Mouse (Mus musculus): ENCODE results near the gene Lpin3.

Gene Lpin3

GRCm38 (mm10) chr2:160860363-160860762 is 20.1 kb upstream of the Lpin3 start:
- Histone ChIP-seq H3K4me1 (replicated peaks; ENCODE audit: low read depth, low read length) (no peaks in the 10 kb centered on the region), H3K27me3 (ENCODE audit: insufficient read depth, low read length) (no peaks in the 10 kb centered on the region; the same call in 1 of the 2 replicates), H3K9me3 (ENCODE audit: low read length) (peaks cover 4% of the 10 kb centered on the region; the same call in 1 of the 2 replicates), H3K36me3 (ENCODE audit: insufficient read depth, low read length) (no peaks in the 10 kb centered on the region), H3K4me3 (replicated peaks; ENCODE audit: low read length) (no peak overlapping the region)
- TF ChIP-seq POU5F1 (IDR thresholded peaks at IDR 0.05; ENCODE audit: borderline replicate concordance, low read length): no peak
- no peak for TF ChIP-seq NANOG (IDR thresholded peaks at IDR 0.05; ENCODE audit: borderline replicate concordance, low read length)
- TF ChIP-seq CTCF (conservative IDR thresholded peaks at IDR 0.05; ENCODE audit: low read length): no peak

GRCm38 (mm10) chr2:160864112-160864511 is 16.4 kb upstream of the Lpin3 start:
- no peak for TF ChIP-seq POU5F1 (IDR thresholded peaks at IDR 0.05; ENCODE audit: borderline replicate concordance, low read length)
- no peak for TF ChIP-seq NANOG (IDR thresholded peaks at IDR 0.05; ENCODE audit: borderline replicate concordance, low read length)
- no peak for TF ChIP-seq CTCF (conservative IDR thresholded peaks at IDR 0.05; ENCODE audit: low read length)
- peaks cover 7% of the 10 kb centered on the region; the same call in 1 of the 2 replicates for H3K27me3 ChIP-seq (ENCODE audit: insufficient read depth, low read length)
- H3K4me1 ChIP-seq (replicated peaks; ENCODE audit: low read depth, low read length): no peaks in the 10 kb centered on the region
- H3K36me3 ChIP-seq (ENCODE audit: insufficient read depth, low read length): no peaks in the 10 kb centered on the region
- H3K9me3 ChIP-seq (ENCODE audit: low read length): no peaks in the 10 kb centered on the region
- no peak overlapping the region for H3K4me3 ChIP-seq (replicated peaks; ENCODE audit: low read length)

- Histone ChIP-seq H3K9me3 (ENCODE audit: low read length) (no peaks in the 10 kb centered on the region), H3K27me3 (ENCODE audit: insufficient read depth, low read length) (peaks cover 11% of the 10 kb centered on the region), H3K4me3 (replicated peaks; ENCODE audit: low read length) (no peak overlapping the region), H3K36me3 (ENCODE audit: insufficient read depth, low read length) (no peaks in the 10 kb centered on the region), H3K4me1 (replicated peaks; ENCODE audit: low read depth, low read length) (no peaks in the 10 kb centered on the region)
- no peak for TF ChIP-seq NANOG (IDR thresholded peaks at IDR 0.05; ENCODE audit: borderline replicate concordance, low read length)
- TF ChIP-seq CTCF (conservative IDR thresholded peaks at IDR 0.05; ENCODE audit: low read length): no peak
- TF ChIP-seq POU5F1 (IDR thresholded peaks at IDR 0.05; ENCODE audit: borderline replicate concordance, low read length): no peak
These were observed 15.2 kb upstream of the Lpin3 start for GRCm38 (mm10) chr2:160865266-160865665.

GRCm38 (mm10) chr2:160869446-160869845 is 11.0 kb upstream of the Lpin3 start:
- Histone ChIP-seq H3K9me3 (ENCODE audit: low read length) (no peaks in the 10 kb centered on the region), H3K27me3 (ENCODE audit: insufficient read depth, low read length) (peaks cover 28% of the 10 kb centered on the region), H3K36me3 (ENCODE audit: insufficient read depth, low read length) (no peaks in the 10 kb centered on the region), H3K4me1 (replicated peaks; ENCODE audit: low read depth, low read length) (peaks cover 10% of the 10 kb centered on the region), H3K4me3 (replicated peaks; ENCODE audit: low read length) (no peak overlapping the region)
- TF ChIP-seq POU5F1 (IDR thresholded peaks at IDR 0.05; ENCODE audit: borderline replicate concordance, low read length) (no peak), CTCF (conservative IDR thresholded peaks at IDR 0.05; ENCODE audit: low read length) (no peak), NANOG (IDR thresholded peaks at IDR 0.05; ENCODE audit: borderline replicate concordance, low read length) (no peak)

- peaks cover 10% of the 10 kb centered on the region for H3K4me1 ChIP-seq (replicated peaks; ENCODE audit: low read depth, low read length)
- no peak for TF ChIP-seq CTCF (conservative IDR thresholded peaks at IDR 0.05; ENCODE audit: low read length)
- no peak for TF ChIP-seq NANOG (IDR thresholded peaks at IDR 0.05; ENCODE audit: borderline replicate concordance, low read length)
- no peak for TF ChIP-seq POU5F1 (IDR thresholded peaks at IDR 0.05; ENCODE audit: borderline replicate concordance, low read length)
- H3K36me3 ChIP-seq (ENCODE audit: insufficient read depth, low read length): no peaks in the 10 kb centered on the region
- no peak overlapping the region for H3K4me3 ChIP-seq (replicated peaks; ENCODE audit: low read length)
- 0 out of 2 replicates have a peak, but pooled peaks cover 7% of the 10 kb centered on the region for H3K9me3 ChIP-seq (ENCODE audit: low read length)
- H3K27me3 ChIP-seq (ENCODE audit: insufficient read depth, low read length): peaks cover 31% of the 10 kb centered on the region
These were observed 9.2 kb upstream of the Lpin3 start for GRCm38 (mm10) chr2:160871310-160871709.

- Histone ChIP-seq H3K36me3 (ENCODE audit: insufficient read depth, low read length) (no peaks in the 10 kb centered on the region), H3K4me3 (replicated peaks; ENCODE audit: low read length) (peak overlapping the region; percentile 89), H3K9me3 (ENCODE audit: low read length) (0 out of 2 replicates have a peak, but pooled peaks cover 7% of the 10 kb centered on the region), H3K4me1 (replicated peaks; ENCODE audit: low read depth, low read length) (peaks cover 10% of the 10 kb centered on the region), H3K27me3 (ENCODE audit: insufficient read depth, low read length) (peaks cover 31% of the 10 kb centered on the region)
- no peak for TF ChIP-seq POU5F1 (IDR thresholded peaks at IDR 0.05; ENCODE audit: borderline replicate concordance, low read length)
- TF ChIP-seq CTCF (conservative IDR thresholded peaks at IDR 0.05; ENCODE audit: low read length): no peak
- TF ChIP-seq NANOG (IDR thresholded peaks at IDR 0.05; ENCODE audit: borderline replicate concordance, low read length): no peak
These were observed 8.1 kb upstream of the Lpin3 start for GRCm38 (mm10) chr2:160872395-160872794.

- TF ChIP-seq NANOG (IDR thresholded peaks at IDR 0.05; ENCODE audit: borderline replicate concordance, low read length): no peak
- TF ChIP-seq CTCF (conservative IDR thresholded peaks at IDR 0.05; ENCODE audit: low read length): no peak
- TF ChIP-seq POU5F1 (IDR thresholded peaks at IDR 0.05; ENCODE audit: borderline replicate concordance, low read length): no peak
- Histone ChIP-seq H3K4me1 (replicated peaks; ENCODE audit: low read depth, low read length) (peaks cover 10% of the 10 kb centered on the region), H3K27me3 (ENCODE audit: insufficient read depth, low read length) (peaks cover 31% of the 10 kb centered on the region), H3K4me3 (replicated peaks; ENCODE audit: low read length) (peak within 1 kb of the TSS; percentile 89), H3K36me3 (ENCODE audit: insufficient read depth, low read length) (no peaks in the 10 kb centered on the region), H3K9me3 (ENCODE audit: low read length) (0 out of 2 replicates have a peak, but pooled peaks cover 7% of the 10 kb centered on the region)
These were observed 7.5 kb upstream of the Lpin3 start, which contains the start of gene Zhx3 for GRCm38 (mm10) chr2:160872890-160873382. Gene Zhx3, minus strand, starts transcription at chr2:160872998.

- H3K4me1 ChIP-seq (replicated peaks; ENCODE audit: low read depth, low read length): peaks cover 10% of the 10 kb centered on the region
- 0 out of 2 replicates have a peak, but pooled peaks cover 7% of the 10 kb centered on the region for H3K9me3 ChIP-seq (ENCODE audit: low read length)
- no peaks in the 10 kb centered on the region for H3K36me3 ChIP-seq (ENCODE audit: insufficient read depth, low read length)
- H3K27me3 ChIP-seq (ENCODE audit: insufficient read depth, low read length): peaks cover 24% of the 10 kb centered on the region
- no peak overlapping the region for H3K4me3 ChIP-seq (replicated peaks; ENCODE audit: low read length)
- no peak for TF ChIP-seq CTCF (conservative IDR thresholded peaks at IDR 0.05; ENCODE audit: low read length)
- no peak for TF ChIP-seq POU5F1 (IDR thresholded peaks at IDR 0.05; ENCODE audit: borderline replicate concordance, low read length)
- no peak for TF ChIP-seq NANOG (IDR thresholded peaks at IDR 0.05; ENCODE audit: borderline replicate concordance, low read length)
These were observed 6.1 kb upstream of the Lpin3 start for GRCm38 (mm10) chr2:160874231-160874877.

All from E14TG2a.4 (cell line).